Mouse (Mus musculus): ENCODE results near the gene Spry2. TPM values are rescaled to one million over a fixed set of nuclear protein-coding genes. Genes with fewer than 3 reads are reported as not detected.

Spry2 gene
- polyA plus RNA-seq, 1 experiment = not detected

DNA sequence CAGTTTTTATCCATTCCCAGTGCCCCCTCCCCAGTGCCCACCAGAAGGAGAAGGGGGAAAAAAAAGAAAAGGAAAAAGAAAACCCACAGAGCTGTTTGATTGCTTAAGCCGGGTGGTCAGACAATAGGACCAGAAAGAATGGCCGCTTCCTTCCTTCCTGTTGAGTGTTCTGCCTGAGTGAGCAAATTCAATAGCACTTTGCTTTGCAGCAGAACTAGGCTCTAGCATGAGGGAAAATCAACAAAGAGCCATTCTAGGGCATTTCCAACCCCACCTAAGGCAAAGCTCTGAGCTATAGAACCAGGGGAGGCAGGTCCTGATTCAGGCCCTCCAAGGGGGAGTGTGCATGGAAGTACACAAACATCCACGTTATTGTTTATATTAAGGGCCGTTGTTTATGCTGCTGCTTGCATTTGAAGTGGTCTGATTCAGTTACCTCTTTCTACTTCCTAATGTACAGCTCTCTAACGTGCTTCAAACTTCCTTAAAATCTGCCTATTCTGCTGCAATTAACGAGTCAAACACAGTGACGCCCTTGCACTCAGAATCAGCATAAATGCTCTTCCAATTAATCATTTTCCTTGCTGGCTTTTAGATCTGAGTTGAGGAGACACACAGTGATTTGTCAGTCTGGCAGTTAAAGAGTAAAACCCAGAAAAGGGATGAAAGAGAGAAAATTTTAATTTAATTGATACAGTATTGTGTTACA lies 45.1 kb downstream of the Spry2 start:
- no peak for TF ChIP-seq TAL1 (IDR thresholded peaks at IDR 0.05; ENCODE audit: low read length)
- TF ChIP-seq GATA1 (IDR thresholded peaks at IDR 0.05; ENCODE audit: low read length) = no peak
- Histone ChIP-seq H3K27me3 (ENCODE audit: control insufficient read depth) (no peaks in the 10 kb centered on the region), H3K36me3 (ENCODE audit: control insufficient read depth) (no peaks in the 10 kb centered on the region), H3K4me3 (replicated peaks) (no peak overlapping the region), H3K9me3 (ENCODE audit: control insufficient read depth, low read length) (no peaks in the 10 kb centered on the region; the same call in 1 of the 2 replicates), H3K4me1 (ENCODE audit: control insufficient read depth) (no peaks in the 10 kb centered on the region)

Other genes with a start within 250 kb of the Spry2 start
- gene Trim52, start 209.4 kb upstream of the Spry2 start, polyA plus RNA-seq (2012) = not detected in 2 replicates

Measured in erythroblast, embryonic 14.5 days (primary cell).